Mouse (Mus musculus): ENCODE data around the gene Cdk15.

DNA sequence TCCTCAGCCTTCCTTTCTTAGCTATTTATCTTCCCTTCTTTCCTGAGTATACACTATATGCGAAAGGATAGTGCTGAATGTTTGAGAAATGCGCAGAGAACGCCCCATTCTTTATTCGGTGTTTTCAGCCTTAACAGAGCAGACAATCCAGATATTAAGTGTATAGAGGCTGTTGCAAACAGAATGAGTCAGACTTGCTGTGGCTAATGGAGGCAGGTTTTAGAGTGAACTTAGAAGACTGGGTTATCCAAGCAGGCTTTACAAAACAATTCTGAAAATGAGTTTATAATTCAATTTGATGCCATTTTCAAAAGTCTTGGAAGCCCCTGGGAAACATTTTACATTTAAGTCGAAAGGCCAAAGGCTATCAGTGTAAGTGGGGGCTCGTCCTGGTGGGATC, 12.8 kb downstream of the Cdk15 start:
- TF ChIP-seq CTCF (IDR thresholded peaks at IDR 0.05; ENCODE audit: low read depth): no peak
- TF ChIP-seq EP300 (IDR thresholded peaks at IDR 0.05; ENCODE audit: low read depth): no peak
